Mouse (Mus musculus) monocyte, adult 5-6 weeks (primary cell): ENCODE measurements around the gene BC030870. TPM values are rescaled to one million over a fixed set of nuclear protein-coding genes. Genes with fewer than 3 reads are reported as not detected.
"Not testable (repeated sequence)": the region's sequence is repeated elsewhere in the genome, so short reads cannot be mapped to it uniquely, and the experiment has no call there.

Experiments used
- ATAC-seq: fragments of 153-309, 156-312 bp; replicated peaks from 2 replicates; pipeline ENCODE4 v1.8.0; 2017; ENCODE audit warnings: mild to moderate bottlenecking; ENCODE audit not compliant: low TSS enrichment, insufficient number of reproducible peaks, severe bottlenecking, poor library complexity, low FRiP score
- total RNA-seq: library from RNA; stranded (forward); fragments of 200-1000, 200-491, 200-594 nt; gene quantifications from 3 replicates; pipeline ENCODE4 v1.2.3, GENCODE M21; 2017

BC030870 gene
- total RNA-seq = not detected in 3 replicates

DNA sequence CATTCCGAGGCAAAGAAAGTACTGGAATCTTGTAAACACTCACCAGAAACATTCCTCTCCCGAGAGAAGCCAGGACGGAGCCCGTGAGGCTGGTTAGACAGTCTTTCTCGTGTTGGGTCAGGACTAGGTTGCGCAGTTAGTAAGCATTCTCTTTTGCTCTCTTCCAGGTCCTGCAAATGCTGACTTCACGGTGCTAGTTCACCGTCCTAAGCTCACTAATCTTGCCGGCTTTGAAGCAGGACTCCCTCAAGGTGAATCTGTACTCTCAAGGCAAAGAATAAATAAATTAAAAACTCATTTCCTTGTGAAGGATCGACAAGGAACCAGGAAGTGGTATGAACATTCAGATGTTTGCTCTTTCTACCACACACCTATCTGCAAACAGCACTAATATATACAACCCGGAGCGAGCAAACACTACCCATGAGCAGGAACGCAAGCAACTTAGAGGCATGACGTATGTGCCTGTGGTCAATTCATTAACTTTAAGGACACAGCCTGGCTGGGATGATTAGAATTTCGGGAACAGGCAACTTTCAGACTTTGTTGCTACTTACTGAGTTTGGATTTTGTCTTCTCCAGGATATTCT lies at the start of gene BC030870:
BC030870 (minus strand) TSS at position 365 of the 590 bp plus-strand sequence.
- ATAC-seq = no peak

- no peak for ATAC-seq
Measured at GRCm38 (mm10) chr8:65174746-65175476, 45.5 kb upstream of the BC030870 start.

DNA sequence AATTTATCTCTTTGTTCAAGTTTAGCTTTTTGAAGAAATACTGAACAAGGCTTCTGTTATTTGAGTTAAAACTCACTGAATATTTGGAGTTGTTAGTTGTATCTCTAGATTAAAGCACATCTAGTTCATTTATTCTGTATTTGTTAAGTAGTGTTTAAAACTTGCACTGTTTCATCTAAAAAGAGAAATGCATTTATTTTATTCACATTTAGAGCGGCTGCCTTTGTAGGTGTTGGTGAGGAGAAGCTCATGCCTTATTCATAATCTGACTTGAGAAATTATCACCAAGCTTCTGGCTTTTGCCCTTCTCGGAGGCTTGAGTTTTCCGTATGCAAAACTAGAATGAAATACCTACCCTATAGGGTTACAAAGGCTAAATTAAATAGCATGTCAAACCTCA lies 39.8 kb upstream of the BC030870 start:
- ATAC-seq = no peak

- not testable (repeated sequence) for ATAC-seq
Measured at GRCm38 (mm10) chr8:65160676-65161075, 31.3 kb upstream of the BC030870 start.

DNA sequence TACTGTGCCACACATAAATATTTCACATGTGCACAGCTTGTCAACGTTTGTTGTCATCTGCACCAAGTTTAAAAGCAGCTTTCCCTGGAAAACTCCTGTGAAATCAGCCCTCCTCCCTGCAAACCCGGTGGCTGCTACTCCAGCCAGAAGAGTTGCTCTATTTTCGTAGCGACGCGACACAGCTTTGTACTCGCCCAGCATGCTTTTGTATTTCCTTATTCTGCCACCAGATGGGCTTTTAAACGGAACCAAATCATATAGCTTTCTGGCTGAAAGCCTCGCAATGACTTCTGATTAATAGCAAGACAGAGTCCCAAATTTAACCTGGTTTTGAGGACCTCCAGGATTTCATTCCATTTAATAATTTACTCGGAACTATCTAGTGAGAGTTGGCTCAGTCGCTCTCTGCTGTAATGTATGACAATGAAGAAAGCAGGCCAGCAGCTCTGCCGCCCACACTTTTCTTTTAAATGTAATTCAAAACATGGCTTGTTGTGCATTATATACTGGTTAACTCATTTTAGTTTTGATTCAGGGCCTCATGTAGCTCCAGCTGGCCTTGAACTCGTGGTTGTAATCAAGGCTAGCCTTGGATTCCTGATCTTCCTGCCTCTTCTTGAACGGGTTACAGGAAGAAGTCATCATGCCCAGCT lies 29.9 kb upstream of the BC030870 start:
- ATAC-seq = no peak

GRCm38 (mm10) chr8:65157901-65158300 lies 28.5 kb upstream of the BC030870 start:
- ATAC-seq = no peak

GRCm38 (mm10) chr8:65138830-65139466 lies 9.6 kb upstream of the BC030870 start:
- no peak for ATAC-seq

- no peak for ATAC-seq
Measured at GRCm38 (mm10) chr8:65126454-65126853, 2.9 kb downstream of the BC030870 start.

- no peak for ATAC-seq
Measured at GRCm38 (mm10) chr8:65126014-65126413, 3.3 kb downstream of the BC030870 start.

DNA sequence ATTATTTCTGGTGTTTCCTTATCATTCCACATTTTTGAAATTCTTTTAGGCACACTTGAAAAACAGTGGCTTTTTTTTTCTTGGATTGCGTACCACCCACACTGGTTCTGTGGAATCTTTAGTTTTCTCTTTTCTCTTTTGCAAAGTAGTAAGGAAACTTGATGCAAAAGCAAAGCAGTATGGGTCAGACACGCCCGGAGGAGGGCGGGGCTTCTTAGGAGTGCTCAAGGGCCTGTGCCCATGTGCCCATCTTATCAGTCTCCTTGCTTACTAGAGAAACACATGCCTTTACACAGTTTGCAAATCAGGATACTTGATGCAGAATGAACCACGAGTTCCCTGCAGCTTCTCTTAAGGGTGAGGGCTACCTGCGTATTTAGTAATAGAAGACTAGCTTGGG lies 17.3 kb downstream of the BC030870 start:
- no peak for ATAC-seq

DNA sequence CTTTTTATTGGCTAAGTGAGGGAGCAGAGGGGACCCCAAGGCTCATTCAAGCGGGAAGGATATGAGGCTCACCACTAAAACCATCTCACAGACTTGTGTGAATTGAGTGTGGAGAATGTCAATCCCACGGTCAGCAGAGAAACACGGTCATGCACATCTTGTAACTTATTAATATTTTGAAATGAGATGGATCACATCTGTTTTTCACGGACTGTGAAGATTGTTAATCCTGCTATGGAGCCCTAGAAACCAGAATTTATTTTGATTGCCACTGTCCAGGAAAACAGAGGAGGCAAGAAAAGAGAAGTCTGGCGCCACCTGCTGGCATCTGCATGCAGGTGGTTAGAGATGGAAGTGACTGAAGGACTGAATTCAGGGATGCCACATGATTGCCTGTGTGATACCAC lies 19.1 kb downstream of the BC030870 start:
- ATAC-seq = no peak

DNA sequence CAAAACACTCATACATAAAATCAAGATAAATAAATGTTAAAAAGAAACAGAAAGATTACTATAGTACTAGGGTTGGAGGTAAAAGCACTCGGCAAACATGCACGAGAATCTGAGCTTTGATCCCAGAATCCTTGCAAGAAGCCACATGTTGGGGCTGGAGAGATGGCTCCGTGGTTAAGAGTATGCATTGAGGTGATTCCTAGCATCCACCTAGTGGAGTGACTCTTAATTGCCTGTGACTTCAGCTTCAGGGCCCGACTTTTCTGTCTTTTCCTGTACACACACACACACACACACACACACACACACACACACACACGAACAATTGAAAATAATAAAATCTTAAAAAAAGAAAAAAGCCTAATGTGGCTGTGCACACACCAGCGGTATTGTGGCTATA lies 20.4 kb downstream of the BC030870 start:
- no peak for ATAC-seq

DNA sequence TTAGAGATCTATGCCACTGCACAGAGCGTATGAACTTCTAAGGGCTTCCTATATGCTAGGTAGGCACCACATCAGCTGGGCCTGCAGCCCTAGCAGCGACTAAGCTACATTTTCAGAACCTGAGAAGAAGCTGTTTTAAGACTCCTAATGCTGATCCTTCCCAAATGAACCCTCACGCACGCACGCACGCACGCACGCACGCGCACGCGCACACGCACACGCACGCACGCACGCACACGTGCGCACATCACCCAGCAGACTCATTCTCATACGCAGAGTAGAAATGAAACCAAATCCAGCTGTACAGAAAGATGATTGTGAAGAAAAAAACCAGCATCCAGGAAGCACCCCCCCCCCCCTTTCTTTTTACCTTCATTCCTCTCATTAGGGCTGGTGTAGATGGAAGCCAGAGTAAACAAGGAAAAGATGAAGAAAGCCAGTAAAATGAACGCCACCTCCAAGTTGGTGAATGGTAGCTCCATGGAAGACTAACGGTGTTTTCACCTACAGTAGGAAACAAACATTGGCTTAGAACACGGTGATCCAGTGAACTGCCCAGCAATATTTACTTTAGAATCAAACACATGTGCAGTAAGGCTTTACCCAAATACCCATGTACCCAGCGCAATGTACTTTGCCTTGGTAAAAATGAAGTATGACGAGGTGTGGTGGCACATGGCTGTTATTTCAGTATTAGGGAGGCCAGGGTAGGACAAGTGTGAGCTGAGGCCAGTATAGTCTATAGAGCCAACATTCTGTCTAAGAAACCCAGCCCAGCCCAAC lies 21.2 kb downstream of the BC030870 start:
- no peak for ATAC-seq

DNA sequence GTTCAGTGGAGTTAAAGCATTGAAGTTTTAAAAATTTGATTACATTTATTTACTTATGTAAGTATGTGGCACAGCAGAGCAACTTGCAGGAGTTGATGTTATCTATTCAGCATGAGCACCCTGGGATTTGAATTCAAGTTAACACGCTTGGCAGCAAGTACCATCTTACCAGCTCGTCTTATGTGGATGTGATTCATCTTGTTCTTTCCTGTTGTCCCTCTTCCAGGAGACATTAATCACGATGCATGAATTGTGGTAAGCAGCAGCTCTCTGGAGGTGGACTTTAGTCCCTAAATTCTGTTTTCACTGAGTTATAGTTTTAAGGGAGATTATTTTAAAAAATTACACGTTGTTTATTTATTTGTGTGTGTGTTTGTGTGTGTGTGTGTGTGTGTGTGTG lies 25.3 kb downstream of the BC030870 start:
- no peak for ATAC-seq

DNA sequence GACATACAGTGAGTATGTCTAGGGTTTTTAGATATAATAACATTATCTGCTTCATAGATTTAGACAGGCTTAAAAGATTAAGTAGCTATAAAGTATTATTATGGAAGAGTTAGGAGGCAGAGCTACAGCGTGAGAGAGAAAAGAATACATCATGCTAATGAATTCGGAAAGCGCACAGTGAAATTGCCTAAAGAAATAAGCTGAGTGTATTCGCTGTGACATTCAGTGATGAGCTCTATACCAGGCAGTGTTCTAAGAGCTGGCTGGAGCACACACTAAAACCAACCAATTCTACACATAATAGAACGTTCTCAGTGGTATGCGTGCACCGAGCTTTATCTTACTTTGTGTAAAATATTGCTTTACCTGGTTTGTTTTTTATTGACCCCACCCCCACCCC lies 25.7 kb downstream of the BC030870 start:
- ATAC-seq = no peak

DNA sequence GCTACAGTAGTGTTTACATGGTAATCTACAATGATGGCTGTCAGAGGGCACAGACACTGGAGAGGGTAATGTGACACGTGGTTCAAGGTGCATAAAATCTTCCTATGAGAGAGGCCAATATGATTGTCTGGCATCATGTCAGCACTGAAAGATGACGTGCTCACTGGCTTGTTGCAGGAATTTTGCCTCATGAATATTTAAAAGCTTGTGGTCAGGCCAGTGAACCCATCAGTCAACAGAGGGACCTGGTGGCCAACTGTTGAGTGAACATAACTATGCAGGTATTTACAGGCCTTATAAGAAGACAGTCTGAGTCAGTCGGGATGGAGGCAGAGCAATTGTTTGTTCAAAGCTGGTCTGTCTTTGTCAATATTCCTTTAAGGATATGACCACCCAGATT lies 29.6 kb downstream of the BC030870 start:
- no peak for ATAC-seq

DNA sequence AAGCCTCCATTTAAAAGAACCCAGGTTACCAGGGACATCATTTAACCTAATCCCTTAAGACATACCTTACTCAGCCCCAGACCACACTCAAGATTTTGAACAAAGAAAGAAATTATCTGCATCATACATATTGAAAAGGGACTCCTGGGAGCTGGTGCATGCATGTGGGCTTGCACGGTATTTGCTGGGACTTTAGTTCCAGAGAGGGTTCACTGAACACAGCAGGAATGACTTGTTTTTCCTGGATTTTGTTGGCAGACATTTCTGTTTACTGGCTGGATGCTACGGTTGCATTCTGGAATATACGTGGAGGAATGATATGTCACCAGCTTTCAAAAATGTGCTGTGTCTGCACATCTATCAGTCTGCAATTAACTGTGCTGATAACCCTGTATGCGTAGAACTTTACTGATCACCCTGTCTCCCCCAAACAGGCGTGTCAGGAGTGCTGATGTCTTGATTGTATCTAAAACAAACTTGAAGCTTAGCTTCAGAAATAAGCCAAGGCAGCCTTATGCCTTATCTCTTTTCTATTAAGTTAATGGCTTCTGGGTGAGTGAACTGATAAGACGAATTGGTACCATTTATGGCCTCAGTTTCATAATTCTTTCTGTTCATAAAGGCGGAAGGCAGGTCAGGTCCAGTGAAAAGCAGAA lies 31.5 kb downstream of the BC030870 start:
- ATAC-seq = no peak

DNA sequence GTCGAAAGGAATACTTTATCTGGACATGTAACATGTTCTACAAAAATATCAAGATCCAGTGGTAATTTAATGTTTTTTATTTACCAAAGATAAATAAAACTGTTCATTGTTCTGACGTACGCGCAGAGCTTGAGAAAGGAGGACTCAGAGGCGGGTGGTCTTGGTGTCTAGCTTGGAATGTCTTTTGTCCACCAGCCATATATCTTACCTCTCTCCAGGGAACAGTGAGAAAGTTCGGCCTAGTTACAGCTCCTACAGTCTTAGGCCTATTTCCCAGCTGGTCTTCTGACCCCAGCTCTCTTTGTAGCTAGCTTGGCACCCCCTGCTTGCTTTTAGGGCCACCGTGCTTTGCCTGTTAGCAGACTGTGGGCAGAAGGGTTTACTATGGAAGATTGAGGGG lies 39.6 kb downstream of the BC030870 start:
- ATAC-seq = no peak
